In genomic region chr4:25179617-25180208, GRCm38 (mm10) we compare ENCODE assay signal across 8 mouse cellular contexts.
DNase-seq lines count a peak whose midpoint lies in the region; ATAC-seq and TF ChIP-seq lines count a peak whose summit lies in the region.

No protein-coding gene starts in this region.

- no peak overlapping the region for H3K9ac ChIP-seq in limb, embryonic 14.5 days (ENCODE audit: low read depth, low read length, severe bottlenecking)
- H3K9ac ChIP-seq in forebrain, embryonic 15.5 days (replicated peaks), result no peak overlapping the region
- H3K9ac ChIP-seq in midbrain, embryonic 16.5 days (ENCODE audit: low read depth, low read length), result no peak overlapping the region

- no peaks in the 10 kb centered on the region for H3K27me3 ChIP-seq in limb, embryonic 14.5 days (ENCODE audit: control insufficient read depth, insufficient read depth, low read length)
- no peaks in the 10 kb centered on the region for H3K27me3 ChIP-seq in limb, embryonic 10.5 days (ENCODE audit: low read depth, poor library complexity, severe bottlenecking)
- no peaks in the 10 kb centered on the region for H3K27me3 ChIP-seq in forebrain, embryonic 15.5 days
- no peaks in the 10 kb centered on the region for H3K27me3 ChIP-seq in midbrain, embryonic 16.5 days (ENCODE audit: control insufficient read depth, insufficient read depth, low read depth, low read length)

- H3K27ac ChIP-seq in limb, embryonic 14.5 days (replicated peaks; ENCODE audit: low read depth, low read length), result no peak overlapping the region
- H3K27ac ChIP-seq in limb, embryonic 10.5 days, result no peak overlapping the region
- H3K27ac ChIP-seq in forebrain, embryonic 15.5 days (replicated peaks), result no peak overlapping the region
- H3K27ac ChIP-seq in midbrain, embryonic 16.5 days (ENCODE audit: low read length), result no peak overlapping the region

- H3K36me3 ChIP-seq in limb, embryonic 14.5 days (ENCODE audit: control insufficient read depth, insufficient read depth, low read length), result no peaks in the 10 kb centered on the region
- no peaks in the 10 kb centered on the region for H3K36me3 ChIP-seq in limb, embryonic 10.5 days
- H3K36me3 ChIP-seq in forebrain, embryonic 15.5 days, result no peaks in the 10 kb centered on the region
- H3K36me3 ChIP-seq in midbrain, embryonic 16.5 days (ENCODE audit: control insufficient read depth, insufficient read depth, low read length), result no peaks in the 10 kb centered on the region

- no peaks in the 10 kb centered on the region for H3K9me3 ChIP-seq in limb, embryonic 14.5 days (ENCODE audit: control insufficient read depth, low read length)
- H3K9me3 ChIP-seq in limb, embryonic 10.5 days (replicated peaks), result no peaks in the 10 kb centered on the region
- H3K9me3 ChIP-seq in forebrain, embryonic 15.5 days, result no peaks in the 10 kb centered on the region
- H3K9me3 ChIP-seq in midbrain, embryonic 16.5 days (replicated peaks; ENCODE audit: control insufficient read depth, low read length, poor library complexity, severe bottlenecking), result no peaks in the 10 kb centered on the region

- H3K4me3 ChIP-seq in limb, embryonic 14.5 days (replicated peaks; ENCODE audit: low read length), result no peak overlapping the region
- H3K4me3 ChIP-seq in limb, embryonic 10.5 days, result no peak overlapping the region
- H3K4me3 ChIP-seq in forebrain, embryonic 15.5 days, result no peak overlapping the region
- H3K4me3 ChIP-seq in midbrain, embryonic 16.5 days (ENCODE audit: low read depth, low read length), result no peak overlapping the region

- DNase-seq in limb, embryonic 14.5 days (ENCODE audit: low spot score), result peak; percentile 30
- no peak for DNase-seq in limb, embryonic 10.5 days (ENCODE audit: low spot score)
- DNase-seq in R1 (ENCODE audit: low read depth, low spot score), result peak; percentile 50
- no peak for DNase-seq in urinary bladder, adult 2 months (ENCODE audit: low spot score)
- no peak for DNase-seq in lung, postnatal 36 days
- no peak for DNase-seq in ovary, adult 18-20 months (ENCODE audit: low spot score)

- H3K4me1 ChIP-seq in limb, embryonic 14.5 days (ENCODE audit: control insufficient read depth, insufficient read depth, low read length), result no peaks in the 10 kb centered on the region
- no peaks in the 10 kb centered on the region for H3K4me1 ChIP-seq in limb, embryonic 10.5 days
- H3K4me1 ChIP-seq in forebrain, embryonic 15.5 days, result no peaks in the 10 kb centered on the region
- H3K4me1 ChIP-seq in midbrain, embryonic 16.5 days (ENCODE audit: control insufficient read depth, insufficient read depth, low read length), result no peaks in the 10 kb centered on the region

- 67% methylated on average over 4 of the region's 4 CpGs for WGBS in limb, embryonic 14.5 days
- 66% methylated on average over 4 of the region's 4 CpGs for WGBS in limb, embryonic 10.5 days
- WGBS in forebrain, embryonic 15.5 days, result 67% methylated on average over 4 of the region's 4 CpGs
- 63% methylated on average over 4 of the region's 4 CpGs for WGBS in midbrain, embryonic 16.5 days

- no peak for TF ChIP-seq POLR2A in limb, embryonic 14.5 days (IDR thresholded peaks at IDR 0.05; ENCODE audit: borderline replicate concordance, extremely low read depth, insufficient read depth, insufficient read length)

- no peak overlapping the region for H3K4me2 ChIP-seq in limb, embryonic 14.5 days (replicated peaks; ENCODE audit: low read depth, low read length, severe bottlenecking)
- no peak overlapping the region for H3K4me2 ChIP-seq in forebrain, embryonic 15.5 days (replicated peaks)
- H3K4me2 ChIP-seq in midbrain, embryonic 16.5 days (ENCODE audit: low read length), result no peak overlapping the region

- peak; percentile 44; the same call in 1 of the 2 replicates for ATAC-seq in limb, embryonic 14.5 days (ENCODE audit: low FRiP score, low read depth)
- ATAC-seq in forebrain, embryonic 15.5 days (replicated peaks), result peak; percentile 90
- 0 out of 2 replicates have a peak, but pooled peaks have one; percentile 54 for ATAC-seq in midbrain, embryonic 16.5 days

Comparison
In these comparisons a context has a peak if more than half of its experiments do, and no peak if none do; other contexts are left out.
1. DNase-seq: peak in limb, embryonic 14.5 days (single experiment) and R1 (single experiment); none in limb, embryonic 10.5 days (single experiment), urinary bladder, adult 2 months (single experiment), lung, postnatal 36 days (single experiment) and ovary, adult 18-20 months (single experiment).
2. Peak in every context shown above with its lines, with median percentiles within 50 percentile points of each other: ATAC-seq.